Mouse (Mus musculus) kidney, embryonic 14.5 days (tissue): Measurements from ENCODE around the gene Kcna10. TPM values are rescaled to one million over a fixed set of nuclear protein-coding genes. Genes with fewer than 3 reads are reported as not detected.

Experiments used
- polyA plus RNA-seq: library from polyadenylated mRNA; unstranded; fragments of >200 nt; fragmentation: Nextera tagmentation; extraction: Ambion mirVana; gene quantifications from 2 replicates; pipeline ENCODE4 v1.2.1, GENCODE M21; 2014

The Kcna10 gene
- polyA plus RNA-seq, 1 experiment from 2014 or later = not detected

Other genes starting within 250 kb of the Kcna10 start
- gene Kcna3, start 146.9 kb upstream of the Kcna10 start, polyA plus RNA-seq = 0.91 and 1.6 TPM in 2 replicates
- 0.08 and 0.20 TPM in 2 replicates for gene Kcna2, start 81.9 kb upstream of the Kcna10 start, polyA plus RNA-seq
- gene Cym, start 38.7 kb downstream of the Kcna10 start, polyA plus RNA-seq = not detected in 2 replicates
- not detected in 2 replicates for gene A630076J17Rik, start 47.6 kb downstream of the Kcna10 start, polyA plus RNA-seq
- 0.09 TPM in 1 of 2 replicates, not detected in the other for gene Prok1, start 56.7 kb downstream of the Kcna10 start, polyA plus RNA-seq
- 190 and 230 TPM in 2 replicates for gene Lamtor5, start 95.8 kb downstream of the Kcna10 start, polyA plus RNA-seq
- gene Slc16a4, start 108.2 kb downstream of the Kcna10 start, polyA plus RNA-seq = 4.4 and 5.1 TPM in 2 replicates
- 20.9 and 21.0 TPM in 2 replicates for gene Rbm15, start 150.6 kb downstream of the Kcna10 start, polyA plus RNA-seq